Mouse (Mus musculus) thymus, adult 2 months (tissue): Measurements from ENCODE around the gene Cxcr5.

ENCODE experiments used
- CTCF ChIP-seq: fragments of 200-500 bp; IDR thresholded peaks from 2 replicates; pipeline ENCODE4 v1.5.1; 2012; ENCODE audit warnings: mild to moderate bottlenecking, control low read depth, low read length, moderate library complexity, borderline replicate concordance; ENCODE audit not compliant: control insufficient read depth, poor library complexity, insufficient read depth; ENCODE audit errors: extremely low read depth
- POLR2A ChIP-seq: fragments of 200-500 bp; IDR thresholded peaks from 2 replicates; pipeline ENCODE4 v1.6.1; 2012; ENCODE audit warnings: mild to moderate bottlenecking, low read length, control low read depth, moderate library complexity; ENCODE audit not compliant: control insufficient read depth, poor library complexity, insufficient read depth; ENCODE audit errors: extremely low read depth

GRCm38 (mm10) chr9:44494261-44494862 is 67.3 kb downstream of the Cxcr5 start:
- no peak for TF ChIP-seq POLR2A
- TF ChIP-seq CTCF, result no peak
